Mouse (Mus musculus) brain, adult 2 months (tissue): Measurements from ENCODE around the gene Nrxn1.
A peak's percentile ranks its signal among the peaks of the same experiment; 100 is the strongest.
"Not testable (repeated sequence)": the region's sequence is repeated elsewhere in the genome, so short reads cannot be mapped to it uniquely, and the experiment has no call there.

Experiments used
- DNase-seq: peaks from one replicate; pipeline ENCODE4 v3.0.0; 2011; ENCODE audit warnings: low read depth, low spot score

Nrxn1 gene

GRCm38 (mm10) chr17:90272225-90272624, 820.6 kb downstream of the Nrxn1 start:
- no peak for DNase-seq

- DNase-seq: no peak
Observed at GRCm38 (mm10) chr17:90271165-90271564, 821.7 kb downstream of the Nrxn1 start.

DNA sequence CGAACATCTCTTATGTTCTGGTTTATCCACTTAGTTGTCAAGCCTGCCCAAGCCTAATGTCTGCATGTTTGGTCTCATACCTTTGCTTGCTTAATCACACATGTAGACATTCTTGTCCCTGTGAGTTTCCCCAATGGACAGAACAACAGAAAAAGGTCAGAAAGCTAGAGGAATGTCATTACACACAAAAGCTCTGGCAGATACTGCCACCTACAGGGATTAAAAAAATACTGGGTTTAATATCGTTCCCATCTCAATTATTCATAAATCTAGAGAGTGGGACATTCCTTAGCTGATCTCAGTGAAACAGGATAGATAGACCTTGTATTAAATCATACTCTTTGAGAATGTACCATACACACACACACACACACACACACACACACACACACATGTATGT, 823.7 kb downstream of the Nrxn1 start:
- DNase-seq: no peak

GRCm38 (mm10) chr17:90253451-90254131, 839.3 kb downstream of the Nrxn1 start:
- DNase-seq: no peak

DNA sequence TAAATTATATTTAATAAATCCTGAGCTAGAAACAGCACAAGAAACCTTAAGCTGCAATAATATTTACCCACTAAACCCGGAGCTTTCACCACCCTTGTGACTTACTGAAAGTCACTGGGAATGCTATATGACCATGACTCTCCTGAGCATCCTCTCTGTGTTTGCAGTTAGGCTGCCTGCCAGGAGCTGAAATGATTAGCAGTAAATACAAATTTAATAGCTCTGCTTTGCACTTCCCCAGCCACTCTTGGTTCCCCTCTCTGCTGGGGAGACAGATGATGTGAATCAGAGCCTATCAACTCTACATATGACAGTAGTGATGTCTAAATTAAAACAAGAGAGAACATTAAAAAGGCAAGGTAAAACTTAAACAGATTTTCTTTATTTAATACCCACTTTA, 840.7 kb downstream of the Nrxn1 start:
- DNase-seq: peak; percentile 53

GRCm38 (mm10) chr17:90247071-90247849, 845.6 kb downstream of the Nrxn1 start:
- DNase-seq: no peak

DNA sequence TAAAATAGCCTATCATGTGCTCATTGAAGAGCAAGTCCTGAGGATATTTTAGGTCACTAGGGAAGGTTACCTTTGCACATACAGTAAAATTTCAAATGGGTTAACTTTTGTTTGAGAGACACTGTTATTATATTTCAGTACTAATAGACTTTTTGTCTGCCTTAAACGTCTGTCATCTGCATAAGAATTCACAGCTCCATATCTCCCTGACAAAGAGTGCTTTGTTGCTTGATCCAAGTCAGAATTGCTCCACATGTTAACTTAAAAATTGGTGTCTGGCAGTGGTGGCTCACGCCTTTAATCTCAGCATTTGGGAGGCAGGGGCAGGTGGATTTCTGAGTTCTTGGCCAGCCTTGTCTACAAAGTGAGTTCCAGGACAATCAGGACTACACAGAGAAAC, 848.5 kb downstream of the Nrxn1 start:
- no peak for DNase-seq

- DNase-seq: no peak
Observed at GRCm38 (mm10) chr17:90238964-90239363, 853.9 kb downstream of the Nrxn1 start.

DNA sequence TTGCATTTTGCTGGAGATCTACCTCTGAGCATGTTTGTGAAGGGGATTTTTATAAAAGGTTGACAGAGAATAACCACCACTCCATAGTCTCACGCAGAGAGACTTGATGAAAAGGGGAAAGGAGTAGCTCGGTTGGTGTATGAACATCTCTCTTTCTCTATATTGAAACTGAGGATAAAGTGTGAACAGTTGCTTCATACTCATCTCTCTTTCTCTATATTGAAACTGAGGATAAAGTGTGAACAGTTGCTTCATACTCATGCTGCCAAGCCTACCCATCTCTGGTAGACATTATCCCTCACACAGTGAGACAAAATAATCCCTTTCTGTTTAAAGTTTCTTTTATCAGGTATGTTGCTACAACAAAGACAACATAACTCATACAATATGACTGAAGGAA, 854.4 kb downstream of the Nrxn1 start:
- DNase-seq: no peak

GRCm38 (mm10) chr17:90235674-90236073, 857.2 kb downstream of the Nrxn1 start:
- not testable (repeated sequence) for DNase-seq

DNA sequence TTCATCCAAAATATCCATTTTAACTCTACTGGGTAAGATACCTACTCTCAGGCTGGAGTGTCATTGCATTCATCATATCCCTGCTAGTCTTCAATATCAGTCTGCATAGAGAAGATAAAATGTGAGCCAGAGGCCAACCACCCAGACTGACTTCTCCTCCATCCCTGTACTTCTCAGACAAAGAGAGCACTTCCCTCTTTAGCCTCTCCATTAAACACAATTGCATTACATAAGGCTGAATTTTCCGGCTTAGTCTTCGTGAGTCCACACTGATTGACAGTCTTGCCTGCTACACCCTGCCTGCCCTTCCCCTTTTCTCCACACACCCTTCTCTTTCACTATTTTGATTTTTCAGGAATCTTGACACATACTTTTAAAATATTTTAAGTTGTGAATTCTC, 858.1 kb downstream of the Nrxn1 start:
- no peak for DNase-seq

DNA sequence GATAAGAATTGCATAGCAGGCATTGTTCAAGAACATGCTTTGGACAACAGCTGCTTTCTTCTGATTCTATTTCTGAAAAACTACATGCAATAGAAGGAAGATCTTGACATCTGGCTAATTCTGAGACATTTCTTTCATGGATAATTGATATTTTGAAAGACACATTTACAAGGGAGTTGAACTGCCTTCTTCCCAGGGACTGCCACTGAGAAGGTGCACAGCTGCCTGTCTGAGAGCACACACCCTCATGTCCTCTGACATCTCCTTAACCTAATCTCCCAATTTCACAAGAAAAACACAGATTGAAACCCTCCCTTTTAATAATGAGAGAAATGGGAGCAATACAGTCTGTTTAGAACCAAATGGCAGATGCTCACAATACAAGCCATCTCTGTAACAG, 884.3 kb downstream of the Nrxn1 start:
- DNase-seq: no peak

- peak; percentile 14 for DNase-seq
Observed at GRCm38 (mm10) chr17:90207617-90208016, 885.3 kb downstream of the Nrxn1 start.

DNA sequence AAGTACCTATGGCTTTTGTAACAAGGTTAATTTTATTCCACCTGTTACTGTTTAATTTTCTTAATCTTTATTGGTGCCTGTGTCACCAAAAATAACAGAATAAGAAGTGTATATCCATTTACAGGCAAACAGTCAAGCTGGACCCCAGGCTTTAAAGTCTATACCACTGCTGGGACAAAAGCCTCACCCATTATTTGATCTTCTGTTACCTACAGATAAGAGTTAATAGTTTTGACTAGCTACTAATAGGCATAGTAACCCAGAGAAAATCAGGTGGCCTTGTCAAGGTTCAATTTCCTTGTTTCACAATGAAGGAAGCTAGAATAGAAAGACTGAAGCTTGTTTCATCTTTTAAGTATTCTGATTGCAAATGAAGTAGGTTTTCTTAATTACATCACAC, 888.9 kb downstream of the Nrxn1 start:
- DNase-seq: no peak

GRCm38 (mm10) chr17:90202785-90203184, 890.1 kb downstream of the Nrxn1 start:
- DNase-seq: no peak

- DNase-seq: peak; percentile 74
Observed at GRCm38 (mm10) chr17:90196772-90197171, 896.1 kb downstream of the Nrxn1 start.

- peak; percentile 36 for DNase-seq
Observed at GRCm38 (mm10) chr17:90141602-90142001, 951.3 kb downstream of the Nrxn1 start.

- peak; percentile 64 for DNase-seq
Observed at GRCm38 (mm10) chr17:90130836-90131235, 962.0 kb downstream of the Nrxn1 start.

GRCm38 (mm10) chr17:90129183-90129582, 963.7 kb downstream of the Nrxn1 start:
- no peak for DNase-seq

DNA sequence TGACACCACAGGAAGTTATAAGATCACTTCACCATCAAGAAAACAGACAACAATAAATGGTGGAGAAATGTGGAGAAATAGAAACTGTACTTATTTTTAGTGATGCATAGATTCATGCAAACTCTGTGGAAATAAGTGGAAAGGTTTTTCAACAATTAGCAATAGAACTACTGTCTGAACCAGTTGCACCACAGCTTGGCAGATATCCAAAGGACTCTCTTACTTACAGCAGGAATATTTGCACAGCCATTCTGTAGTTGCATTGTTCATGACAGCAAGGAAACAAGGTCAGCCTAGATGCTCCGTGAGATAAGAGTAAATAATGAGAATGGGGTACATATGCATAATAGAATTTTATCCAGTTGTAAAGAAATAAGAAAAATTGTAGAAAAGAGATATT, 965.3 kb downstream of the Nrxn1 start:
- DNase-seq: peak; percentile 24

DNA sequence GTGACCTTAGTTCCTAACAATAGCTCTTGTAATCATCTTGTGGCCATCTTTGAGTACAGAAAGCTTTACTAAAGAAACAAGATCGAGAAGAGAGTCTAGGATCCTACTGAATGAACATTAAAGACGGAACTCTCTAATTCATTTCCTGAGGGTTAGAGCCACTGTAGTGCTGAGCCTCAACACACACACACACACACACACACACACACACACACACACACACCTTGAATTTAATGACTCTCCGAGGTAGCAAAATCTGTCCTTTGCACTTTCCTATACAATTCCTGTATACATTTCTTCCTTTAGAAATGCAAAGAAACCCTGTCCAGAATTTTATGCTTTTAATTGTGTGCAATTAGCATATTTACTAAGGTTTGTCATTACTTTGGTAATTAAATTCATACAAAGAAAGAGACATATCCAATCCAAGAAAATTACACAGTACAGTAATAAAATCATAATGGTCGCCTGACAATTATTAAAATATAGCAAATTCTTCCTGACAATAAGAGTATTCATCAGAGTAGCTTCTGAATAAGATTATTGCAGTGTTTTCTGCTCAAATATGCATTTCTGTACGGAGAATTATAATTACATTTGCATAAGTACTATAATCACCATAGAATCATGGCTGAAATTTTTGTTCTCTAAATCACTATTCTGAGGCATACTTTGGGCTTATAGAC, 969.9 kb downstream of the Nrxn1 start:
- no peak for DNase-seq

DNA sequence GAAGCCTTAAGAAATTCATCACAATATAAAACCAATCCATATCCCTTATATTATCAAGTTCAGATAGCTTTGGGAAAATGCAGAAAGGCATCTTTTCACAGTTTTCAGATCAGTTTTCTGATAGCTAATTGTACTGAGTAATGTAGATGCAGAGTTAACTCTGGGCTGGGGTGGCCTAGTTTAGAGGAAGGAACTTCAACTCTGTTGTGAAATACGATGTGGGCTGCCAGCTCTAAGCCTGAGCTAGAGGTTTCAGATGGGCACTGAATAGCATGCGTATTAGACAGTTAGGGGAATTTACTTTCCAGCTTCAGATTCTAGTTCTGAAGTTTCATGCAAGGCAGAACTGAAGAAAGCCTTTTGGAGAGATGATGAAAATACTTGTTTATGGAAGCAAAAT, 976.6 kb downstream of the Nrxn1 start:
- no peak for DNase-seq

DNA sequence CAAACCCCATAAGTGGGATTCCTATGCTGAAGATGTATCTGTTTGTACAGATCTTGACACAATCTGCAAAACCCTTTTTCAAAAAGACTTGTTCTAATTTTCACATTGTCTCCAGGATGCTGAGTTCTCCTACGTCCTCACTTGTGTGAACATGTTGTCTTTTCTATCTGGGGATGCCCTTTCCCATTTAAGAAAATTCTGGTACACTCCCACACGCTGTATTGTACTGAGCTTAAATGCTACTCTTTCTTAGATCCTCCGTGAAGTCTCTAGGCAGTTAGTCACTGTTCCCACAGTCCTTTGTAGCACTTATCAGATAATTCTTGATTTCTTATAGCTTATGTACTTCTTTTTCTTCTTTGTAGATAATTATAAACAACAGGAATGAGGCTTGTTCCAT, 997.9 kb downstream of the Nrxn1 start:
- peak; percentile 85 for DNase-seq
